Mouse (Mus musculus) 3134 (cell line): ENCODE measurements around the gene Tsga10ip.
"Not testable (repeated sequence)": the region's sequence is repeated elsewhere in the genome, so short reads cannot be mapped to it uniquely, and the experiment has no call there.

Experiments used
- DNase-seq: peaks from one replicate; pipeline ENCODE4 v3.0.0-alpha.2; 2011; ENCODE audit warnings: low spot score; ENCODE audit not compliant: insufficient read length; ENCODE audit errors: extremely low read depth

Gene Tsga10ip

DNA sequence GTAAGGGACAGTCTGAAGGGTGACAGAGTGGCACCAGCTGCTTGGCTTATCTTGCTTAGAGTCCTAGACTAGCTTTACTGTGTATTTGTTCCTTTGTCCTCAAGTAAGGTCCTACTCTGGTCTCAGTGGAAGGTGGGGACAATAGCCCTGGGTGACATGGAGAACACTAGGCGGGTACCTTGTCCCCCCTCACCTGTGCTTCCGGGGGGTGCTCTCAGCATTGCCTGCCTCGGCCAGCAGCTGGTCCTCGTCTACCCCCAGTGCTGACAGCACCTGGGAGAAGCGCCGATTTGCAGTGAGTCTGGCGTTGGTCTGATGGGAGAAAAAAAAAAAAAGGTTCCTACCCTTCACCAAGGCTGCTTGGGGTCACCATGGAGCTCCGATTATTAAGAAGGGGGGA is 11.9 kb downstream of the Tsga10ip start:
- DNase-seq: no peak

DNA sequence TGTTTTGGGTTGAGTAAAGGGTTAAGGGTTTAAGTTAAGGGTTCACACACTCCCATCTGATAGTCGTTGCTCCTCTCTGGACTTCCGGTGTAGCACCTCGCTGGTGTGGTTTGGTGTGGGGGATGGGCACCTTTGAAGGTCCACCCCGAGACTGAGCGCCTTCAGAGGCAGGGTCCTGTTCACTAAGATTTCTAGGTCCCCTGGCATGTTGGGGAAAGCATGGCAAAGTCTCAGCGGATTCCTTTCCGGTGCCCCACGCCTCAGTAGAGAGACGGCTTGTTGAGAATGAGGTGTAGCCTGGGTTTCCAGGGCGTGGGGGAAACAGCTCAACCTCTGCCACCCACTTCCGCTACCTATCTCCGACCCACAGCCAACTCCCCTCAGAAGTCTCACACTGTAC is 12.7 kb downstream of the Tsga10ip start:
- peak; percentile 35 for DNase-seq

DNA sequence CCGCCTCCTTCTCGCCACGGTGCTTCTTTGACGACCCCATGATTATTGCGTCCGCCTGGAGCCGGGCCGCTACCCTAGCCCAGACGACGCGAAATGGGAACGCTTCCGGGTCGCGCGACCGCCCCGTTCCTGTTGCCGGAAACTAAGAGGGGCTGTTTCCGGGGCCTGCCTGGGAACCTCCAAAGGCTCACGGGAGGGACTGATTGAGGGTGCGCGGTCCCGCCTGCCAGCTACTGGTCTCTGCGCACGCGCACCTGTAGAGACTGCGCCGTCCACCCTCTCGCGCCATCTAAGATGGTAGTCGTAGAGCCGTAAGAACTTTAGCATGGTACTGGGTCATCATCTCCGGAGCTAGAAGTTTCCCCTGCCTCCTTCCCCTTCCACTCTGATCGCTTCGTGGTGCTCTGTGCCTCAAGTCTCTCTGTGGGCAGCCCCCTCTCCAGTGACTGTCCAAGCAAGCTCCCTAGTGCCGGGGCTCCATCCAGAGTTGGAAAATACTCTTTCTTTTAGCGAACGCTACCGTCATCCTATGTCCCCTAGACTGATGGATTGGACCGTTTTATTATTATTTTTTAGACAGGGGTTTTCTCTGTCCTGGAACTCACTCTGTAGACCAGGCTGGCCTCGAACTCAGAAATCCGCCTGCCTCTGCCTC is 13.6 kb downstream of the Tsga10ip start, which contains the start of gene Sart1:
TSS of gene Sart1 (minus strand) at position 116 of the 655 bp plus-strand sequence.
- DNase-seq: peak; percentile 92

DNA sequence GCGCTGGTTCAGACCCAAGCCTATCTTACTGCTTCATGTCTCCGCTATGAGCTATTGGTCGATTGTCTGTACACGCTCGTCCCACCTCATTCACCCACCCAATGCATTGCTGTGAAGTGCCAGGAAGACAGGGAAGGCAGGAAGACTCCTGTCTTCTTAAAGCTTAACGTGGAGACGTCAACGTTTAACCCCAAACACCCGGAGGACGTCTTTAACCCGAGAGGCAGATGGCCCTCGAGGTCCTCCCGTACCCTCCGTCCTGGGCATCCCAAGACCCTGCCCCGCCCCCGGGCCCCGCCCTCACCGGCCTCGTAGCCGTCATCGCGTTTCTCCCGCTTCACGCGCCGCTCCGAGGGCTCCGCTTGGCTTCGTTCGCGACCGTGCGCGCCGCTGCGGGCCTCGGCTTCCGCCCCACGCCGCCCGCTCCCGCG is 14.3 kb downstream of the Tsga10ip start:
- DNase-seq: no peak

DNA sequence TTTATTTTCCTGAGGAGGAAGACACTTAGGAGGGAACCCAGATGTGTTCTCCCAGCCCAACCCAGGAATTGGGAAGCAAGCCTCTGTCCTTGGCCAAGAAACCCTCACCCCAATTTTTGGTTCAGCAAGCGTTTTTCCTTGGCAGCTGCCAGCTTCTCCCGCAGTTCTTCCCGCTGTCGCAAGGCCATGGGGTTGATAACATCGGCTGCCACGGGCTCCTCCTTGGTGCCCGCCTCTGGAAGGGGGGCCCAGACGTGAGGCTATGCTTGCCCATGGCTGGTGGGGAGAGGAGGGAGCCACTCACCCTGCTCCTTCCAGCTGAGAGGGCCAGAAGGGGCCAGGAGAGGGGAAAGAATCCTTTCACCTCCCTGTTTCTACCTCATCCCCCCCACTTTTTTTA is 17.6 kb downstream of the Tsga10ip start:
- DNase-seq: no peak

DNA sequence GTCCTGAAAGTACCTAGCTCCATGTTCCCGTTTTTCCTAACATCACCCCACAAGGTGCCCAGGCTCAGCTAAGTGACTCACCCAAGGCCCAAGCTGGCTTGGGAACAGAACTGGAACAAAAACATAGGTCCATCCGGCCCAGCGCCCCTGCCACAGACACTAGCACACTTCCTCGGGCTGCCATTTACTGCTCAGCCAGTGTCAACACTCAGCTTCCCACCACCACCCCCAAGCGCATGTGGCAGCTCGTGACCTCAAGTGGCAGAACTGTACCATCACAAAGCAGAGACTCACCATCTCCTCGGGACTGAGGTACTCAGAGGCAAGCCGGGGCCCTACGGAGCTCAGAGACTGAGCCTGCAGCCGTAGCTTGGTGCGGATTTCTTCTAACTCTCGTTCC is 19.0 kb downstream of the Tsga10ip start:
- no peak for DNase-seq

DNA sequence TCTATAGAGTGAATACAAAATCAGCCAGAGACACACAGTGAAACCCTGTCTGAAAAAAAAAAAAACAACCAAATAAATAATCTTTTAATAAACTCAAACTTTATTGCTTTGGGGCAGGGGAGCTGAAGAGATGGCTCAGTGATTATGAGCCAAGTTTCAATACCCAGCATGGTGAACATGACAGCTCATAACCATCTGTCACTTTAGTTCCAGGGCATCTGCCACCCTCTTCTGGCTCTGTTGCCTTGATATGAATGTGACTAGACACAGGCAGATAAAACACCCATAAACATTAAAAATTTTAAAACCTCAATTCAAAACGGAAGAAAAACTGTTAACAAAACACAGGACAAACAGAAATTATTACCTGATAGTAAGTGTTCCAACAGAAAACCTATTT is 24.9 kb downstream of the Tsga10ip start:
- no peak for DNase-seq

DNA sequence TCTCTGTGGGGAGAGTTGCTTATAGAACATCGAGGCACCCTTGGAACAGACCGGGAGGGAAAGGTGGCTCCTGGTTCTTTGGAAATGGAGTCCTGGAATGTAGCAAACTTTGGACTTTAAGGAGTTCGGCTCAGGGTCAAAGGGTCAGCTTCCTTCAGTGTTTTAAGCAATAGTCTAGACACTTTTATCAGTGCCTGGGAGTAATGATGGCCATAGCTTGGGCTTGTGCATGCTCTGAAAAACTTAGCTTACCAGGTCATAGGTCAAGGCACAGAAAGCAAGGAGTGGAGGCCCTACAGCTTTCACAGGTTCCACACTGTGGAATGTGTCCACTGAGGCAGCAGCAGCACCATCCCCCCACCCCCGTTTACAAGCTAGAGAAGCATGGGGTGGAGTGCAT is 27.6 kb downstream of the Tsga10ip start:
- no peak for DNase-seq

DNA sequence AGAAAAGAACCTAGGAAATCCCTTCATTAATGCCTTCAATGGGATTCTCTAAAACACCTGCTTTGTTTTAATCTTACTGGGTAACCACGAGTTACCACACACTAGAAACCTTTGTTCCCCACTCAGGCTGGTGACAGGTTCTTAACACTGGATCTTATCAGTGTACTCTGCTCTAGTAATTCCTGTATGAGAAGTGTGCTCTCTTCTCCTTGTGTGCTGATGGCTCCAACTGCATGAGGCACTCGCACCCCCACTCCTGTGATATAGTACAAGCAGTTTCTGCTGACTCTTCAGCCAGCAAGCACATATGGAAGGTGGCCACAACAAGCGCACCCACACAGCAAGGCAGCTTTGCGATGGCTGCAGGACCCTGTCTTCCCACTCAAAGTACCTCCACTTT is 28.1 kb downstream of the Tsga10ip start:
- DNase-seq: no peak

DNA sequence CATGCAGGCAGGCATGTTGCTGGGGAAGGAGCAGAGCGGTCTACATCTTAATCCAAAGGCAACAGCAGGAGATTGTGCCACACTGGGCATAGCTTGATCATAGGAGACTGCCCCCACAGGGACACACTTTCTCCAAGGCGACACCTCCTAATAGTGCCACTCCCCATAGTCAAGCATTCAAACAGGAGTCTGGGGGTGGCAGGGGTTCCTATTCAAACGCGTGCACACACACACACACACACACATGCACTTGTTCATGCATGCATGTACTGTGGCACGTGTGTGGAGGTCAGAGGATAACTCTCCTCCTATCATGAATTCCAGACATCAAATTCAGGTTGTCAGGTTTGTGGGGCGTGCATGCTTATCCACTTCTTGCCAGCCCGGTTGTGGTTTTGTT is 29.6 kb downstream of the Tsga10ip start:
- no peak for DNase-seq

DNA sequence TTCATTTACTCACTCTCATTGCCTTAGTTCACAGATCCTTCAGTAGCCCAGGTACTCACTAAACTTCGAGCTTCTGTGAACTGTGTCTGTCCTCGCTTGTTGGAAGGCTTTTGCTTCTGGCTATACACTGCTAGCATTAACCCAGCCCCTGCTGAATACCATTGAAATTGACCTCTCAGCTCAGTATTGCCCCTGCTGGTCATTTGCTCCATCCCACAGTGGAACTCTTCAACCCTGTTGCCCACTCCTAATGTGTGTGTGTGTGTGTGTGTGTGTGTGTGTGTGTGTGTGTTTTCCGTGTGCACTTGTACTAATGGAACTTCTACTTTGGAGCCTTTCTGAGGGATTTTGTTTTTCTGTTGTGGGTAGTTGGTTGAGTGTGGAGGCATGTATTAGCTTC is 31.4 kb downstream of the Tsga10ip start:
- no peak for DNase-seq

DNA sequence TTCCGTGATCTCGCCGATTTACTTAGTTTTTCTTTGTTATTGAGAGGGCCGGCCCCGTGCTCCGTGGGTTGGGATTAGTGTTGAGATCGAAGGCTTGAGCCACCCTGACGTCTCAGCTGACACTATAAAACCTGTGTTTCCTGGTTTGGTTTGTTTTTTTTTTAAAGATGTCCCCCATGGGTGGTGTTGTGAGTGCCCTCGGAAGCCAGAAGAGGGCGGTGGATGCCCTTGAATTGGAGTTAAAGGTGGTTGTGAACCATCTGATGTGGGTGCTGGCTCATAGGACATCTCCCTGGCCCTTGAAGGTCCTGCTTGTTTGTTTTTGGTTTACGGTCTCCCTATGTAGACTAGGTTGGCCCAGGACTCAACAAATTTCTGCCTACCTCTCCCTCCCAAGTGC is 34.9 kb downstream of the Tsga10ip start:
- no peak for DNase-seq

DNA sequence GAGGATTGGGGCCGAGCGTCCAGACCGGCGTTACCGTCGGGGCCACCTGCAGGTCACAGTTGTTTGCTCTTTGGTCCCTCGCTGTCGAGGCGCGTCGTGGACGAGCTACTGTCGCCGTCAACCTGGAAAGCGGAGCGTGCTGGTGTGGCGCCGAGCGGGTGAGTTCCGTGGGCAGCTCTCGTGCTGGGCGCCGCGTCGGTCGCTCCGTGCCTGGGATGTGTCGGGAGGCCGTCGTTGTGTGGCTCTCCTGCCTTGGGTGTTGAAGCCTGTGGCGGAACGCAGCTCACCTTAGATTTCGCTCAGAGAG is 35.3 kb downstream of the Tsga10ip start, which contains the start of gene Banf1:
TSS of gene Banf1 (minus strand) at position 116 of the 307 bp plus-strand sequence.
- no peak for DNase-seq

DNA sequence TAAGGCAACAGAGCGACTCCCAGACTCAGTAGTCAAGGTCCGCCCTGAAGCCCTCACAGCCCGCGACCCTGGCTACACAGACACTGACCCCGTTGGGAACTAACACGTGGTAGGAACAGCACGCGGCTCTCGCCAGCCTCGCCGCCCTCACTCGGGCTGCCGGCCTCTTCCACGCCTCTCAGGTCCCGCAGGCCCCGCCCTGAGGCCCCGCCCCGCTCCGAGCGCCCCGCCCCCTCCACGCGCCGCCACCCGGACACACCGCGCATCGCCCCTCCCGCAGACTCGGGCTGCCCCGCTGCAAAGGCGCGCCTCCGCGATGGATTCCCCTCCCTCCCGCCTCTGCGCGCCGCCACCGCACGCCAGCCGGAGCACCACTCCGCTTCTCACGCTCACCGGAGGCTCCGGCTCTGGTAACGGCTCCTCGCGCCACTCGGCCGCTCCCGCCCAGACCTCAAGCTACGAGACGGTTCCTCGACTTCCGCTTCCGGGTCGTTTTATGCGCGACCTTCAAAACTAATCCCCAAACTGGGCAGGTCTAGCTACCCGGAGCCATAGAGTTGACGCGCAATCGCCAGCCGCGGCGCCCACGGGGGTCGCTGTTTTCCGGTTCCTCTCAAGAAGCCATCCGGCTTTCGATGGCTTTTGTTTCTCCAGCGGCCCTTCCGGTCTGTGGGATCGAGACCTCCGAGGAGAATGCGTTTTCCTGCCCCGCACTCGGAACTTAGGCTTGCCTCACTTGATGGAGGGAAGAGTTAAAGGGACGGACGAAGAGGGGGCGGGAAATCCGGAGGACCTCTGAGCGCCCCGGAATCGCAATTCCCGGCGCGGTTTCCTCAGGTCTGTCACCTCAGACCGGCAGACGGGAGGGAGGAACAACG is 35.9 kb downstream of the Tsga10ip start, which contains the start of gene Eif1ad:
TSS of gene Eif1ad (plus strand) at position 567 of the 878 bp plus-strand sequence.
- DNase-seq: peak; percentile 96

DNA sequence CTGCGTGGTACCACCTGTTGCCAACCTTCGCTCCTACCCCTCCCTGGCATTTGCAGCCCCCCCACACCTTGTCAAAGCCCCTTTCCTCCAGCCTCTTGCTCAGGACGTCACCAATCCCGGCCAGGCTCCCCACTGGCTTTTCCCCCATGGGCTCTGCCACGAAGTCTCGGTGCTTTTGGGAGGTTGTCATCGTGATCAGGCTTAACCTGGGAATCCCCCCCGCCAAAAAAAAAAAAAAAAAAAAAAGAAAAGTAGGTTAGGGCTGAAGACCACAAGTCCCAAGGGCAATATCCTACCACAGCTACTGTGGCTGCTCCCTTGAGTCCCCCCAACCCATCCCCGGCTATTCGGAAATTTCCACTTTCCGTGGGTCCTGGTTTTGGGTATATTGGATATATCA is 36.6 kb downstream of the Tsga10ip start:
- no peak for DNase-seq

DNA sequence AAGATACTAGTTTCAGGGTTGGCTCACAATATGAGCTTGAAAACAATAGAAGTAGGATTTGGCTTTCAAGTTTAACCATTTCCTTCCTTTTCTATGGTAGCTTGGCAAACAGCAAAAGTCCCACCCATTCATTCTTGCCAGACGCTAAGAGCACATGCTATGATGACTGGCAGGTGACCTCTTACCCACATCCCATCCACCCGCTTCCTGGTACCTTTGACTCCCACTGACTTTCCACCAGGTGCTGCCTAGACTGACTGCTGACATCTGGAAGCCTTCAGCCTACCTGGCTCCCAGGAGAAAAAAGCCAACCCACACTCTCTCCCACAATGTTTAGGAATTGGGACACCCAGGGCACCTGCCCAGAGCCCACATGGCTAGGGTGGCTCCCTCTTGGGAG is 38.2 kb downstream of the Tsga10ip start:
- DNase-seq: no peak

DNA sequence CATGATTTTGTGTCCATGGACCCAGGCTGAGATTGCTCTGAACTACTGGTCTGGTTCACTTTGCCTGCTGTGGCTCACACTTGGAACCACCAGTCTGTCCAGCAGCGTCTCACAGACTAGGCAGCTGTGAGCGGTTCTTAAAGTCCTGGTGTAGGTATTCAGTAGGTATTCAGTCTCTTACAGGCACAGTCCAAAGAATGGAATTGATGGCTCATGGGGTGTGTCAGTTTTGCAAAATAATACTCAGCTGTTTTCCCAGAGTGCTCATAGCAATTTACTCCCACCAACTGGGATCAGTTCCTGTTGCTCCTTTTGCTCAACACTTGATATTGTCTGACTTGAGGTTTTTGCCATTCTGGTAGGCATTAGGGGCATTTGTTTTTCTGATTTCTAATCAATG is 40.1 kb downstream of the Tsga10ip start:
- no peak for DNase-seq

DNA sequence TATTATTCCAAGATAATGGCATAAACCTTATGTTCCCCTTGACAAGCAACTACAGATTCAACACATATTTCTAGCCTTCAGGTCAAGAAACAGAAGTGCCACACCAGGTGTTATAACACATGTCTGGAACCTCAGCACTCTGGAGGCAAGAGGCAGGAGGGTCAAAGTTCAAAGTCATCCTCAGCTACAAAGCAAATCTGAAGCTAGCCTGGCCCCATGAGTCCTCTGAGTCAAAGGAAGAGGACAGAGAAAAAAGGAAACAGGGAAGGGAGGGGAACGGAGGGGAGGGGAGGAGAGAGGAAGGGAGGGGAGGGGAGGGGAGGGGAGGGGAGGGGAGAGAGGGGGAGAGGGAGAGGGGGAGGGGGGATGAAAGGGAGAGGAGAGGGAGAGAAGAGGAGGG is 46.2 kb downstream of the Tsga10ip start:
- no peak for DNase-seq

DNA sequence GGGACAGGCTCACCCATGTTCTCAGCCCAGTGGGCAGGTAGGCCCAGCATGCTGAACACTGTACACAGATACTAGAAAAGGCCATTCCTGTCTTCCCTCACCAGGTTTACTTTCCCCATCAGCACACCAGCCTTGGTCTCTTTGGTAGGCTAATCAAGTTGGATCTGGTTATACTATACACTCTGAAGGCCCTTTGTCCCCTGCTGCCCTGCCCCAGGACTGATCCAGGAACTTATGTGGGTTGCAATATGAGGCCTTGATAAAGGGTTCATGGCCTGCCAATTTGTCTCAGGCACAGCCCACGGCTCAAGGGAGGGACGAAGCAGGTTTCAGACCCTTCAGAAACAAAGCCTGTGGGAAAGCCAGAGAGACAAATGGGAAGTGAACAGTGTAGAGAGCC is 48.7 kb downstream of the Tsga10ip start:
- DNase-seq: no peak

DNA sequence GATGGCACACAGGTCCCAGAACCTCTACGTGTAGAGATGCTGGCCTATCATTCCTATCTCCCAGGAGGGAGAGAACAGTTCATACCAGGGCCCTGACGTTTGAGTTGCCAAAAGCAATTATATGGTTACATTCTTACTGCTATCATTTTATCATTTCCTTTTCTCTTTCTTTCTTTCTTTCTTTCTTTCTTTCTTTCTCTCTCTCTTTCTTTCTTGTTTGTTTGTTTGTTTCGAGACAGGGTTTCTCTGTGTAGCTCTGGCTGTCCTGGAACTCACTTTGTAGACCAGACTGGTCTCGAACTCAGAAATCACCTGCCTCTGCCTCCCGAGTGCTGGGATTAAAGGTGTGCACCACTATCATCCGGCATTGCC is 52.8 kb downstream of the Tsga10ip start, which contains the start of gene Cst6:
TSS of gene Cst6 (minus strand) at position 73 of the 372 bp plus-strand sequence.
- not testable (repeated sequence) for DNase-seq

DNA sequence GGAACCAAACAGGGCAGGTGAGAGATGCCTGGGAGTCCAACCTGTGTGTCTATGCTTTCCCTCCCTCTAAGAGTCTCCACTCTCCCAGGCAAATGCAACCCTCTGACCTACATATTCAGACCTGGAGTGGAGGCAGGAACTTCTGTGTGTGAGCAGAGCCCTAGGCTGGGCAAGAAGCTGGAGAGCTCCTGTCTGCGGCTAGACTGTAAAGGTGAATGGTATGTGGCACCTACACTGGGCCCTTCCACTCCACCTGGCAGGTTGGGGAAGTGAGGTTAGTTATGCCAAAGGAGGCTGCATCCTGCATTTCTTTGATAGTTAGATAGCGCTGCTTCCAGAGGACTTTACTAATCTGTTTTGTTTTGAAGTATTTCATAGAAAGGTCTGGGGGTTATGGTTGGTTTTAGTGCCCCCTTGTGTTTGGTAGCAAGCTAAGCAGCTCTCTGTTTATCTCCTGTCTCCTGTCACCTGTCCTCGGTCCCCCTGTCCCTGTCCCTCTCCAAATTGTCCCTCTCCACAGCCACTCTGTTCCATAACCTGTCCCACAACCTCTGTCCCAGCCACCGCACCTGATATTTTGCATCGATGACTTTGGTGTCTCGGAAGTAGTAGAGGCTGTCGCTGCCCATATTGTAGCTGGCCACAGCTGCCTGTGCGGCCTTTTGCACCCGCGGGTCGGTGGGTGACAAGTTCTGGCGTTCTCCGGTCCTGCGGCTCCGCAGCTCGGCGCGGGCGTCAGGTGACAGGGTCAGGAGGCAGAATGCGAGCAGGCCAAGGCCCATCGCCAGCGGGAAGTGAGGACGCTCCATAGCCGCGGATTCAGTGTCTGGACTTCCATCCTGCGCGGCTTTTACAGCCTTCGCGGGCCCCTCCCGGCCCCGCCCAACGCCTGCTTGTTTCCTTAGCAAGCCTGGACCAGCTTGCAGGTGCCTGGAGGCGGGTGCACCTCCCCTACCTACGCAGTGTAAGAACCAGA is 53.5 kb downstream of the Tsga10ip start:
- DNase-seq: peak; percentile 62
